Mouse (Mus musculus): Measurements from ENCODE around the gene Faap100. TPM values are rescaled to one million over a fixed set of nuclear protein-coding genes. Genes with fewer than 3 reads are reported as not detected.

Gene Faap100
- polyA plus RNA-seq (2014; fragmentation: Illumina TruSeq; extraction: RNeasy Lipid Tissue Mini Kit (QIAGEN cat#74804); ENCODE audit: low read depth, low replicate concordance): not detected

DNA sequence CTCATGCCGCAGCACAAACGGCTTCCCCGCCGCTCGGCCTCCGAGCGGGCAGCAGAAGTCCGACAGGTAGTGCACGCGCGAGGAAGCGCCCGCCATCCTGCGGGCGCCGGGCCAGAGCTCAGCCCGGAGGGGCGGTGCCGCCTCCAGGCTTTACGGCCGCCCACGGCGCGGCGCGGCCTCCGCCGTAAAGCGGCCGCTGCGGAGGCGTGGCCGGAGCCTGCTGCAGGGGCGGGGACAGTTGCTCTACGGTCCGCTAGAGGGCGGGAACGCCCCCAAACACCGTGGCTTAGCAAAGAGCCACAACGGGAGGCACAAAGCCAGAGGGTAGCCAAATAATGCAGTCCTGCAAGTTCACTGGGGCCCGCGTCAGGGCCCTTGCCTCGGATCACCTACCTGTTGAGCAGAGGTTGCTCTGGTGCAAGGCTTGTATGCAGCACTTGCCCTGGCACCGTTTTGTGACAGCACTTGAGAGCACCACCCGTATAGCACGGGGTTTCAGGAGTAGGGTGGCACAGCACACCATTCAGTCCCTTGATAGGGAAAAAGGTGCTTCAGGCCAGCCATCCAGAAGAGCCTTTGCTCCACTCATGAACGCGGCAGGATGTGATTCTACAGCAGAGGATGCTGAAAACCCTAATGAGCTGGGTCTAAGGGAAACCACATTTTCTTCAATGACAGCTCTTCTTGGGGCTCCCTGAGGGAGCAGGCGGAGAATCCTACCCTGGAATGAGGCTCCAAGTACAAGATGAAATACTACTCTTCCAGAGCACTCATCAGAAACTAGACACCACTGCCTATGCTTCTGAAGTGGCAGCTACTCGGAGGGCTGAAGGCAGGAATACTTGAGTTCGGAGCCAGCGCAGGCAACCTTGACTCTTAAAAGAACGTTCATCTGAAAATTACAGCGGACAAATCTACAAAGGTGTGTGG lies at the start of gene Faap100:
Gene Faap100, minus strand, starts transcription at position 154 of the 930 bp plus-strand sequence.

GRCm38 (mm10) chr11:120361295-120361694 lies 17.3 kb downstream of the Faap100 start, which contains the start of gene Fscn2:
Gene Fscn2, plus strand, starts transcription at chr11:120361534.

DNA sequence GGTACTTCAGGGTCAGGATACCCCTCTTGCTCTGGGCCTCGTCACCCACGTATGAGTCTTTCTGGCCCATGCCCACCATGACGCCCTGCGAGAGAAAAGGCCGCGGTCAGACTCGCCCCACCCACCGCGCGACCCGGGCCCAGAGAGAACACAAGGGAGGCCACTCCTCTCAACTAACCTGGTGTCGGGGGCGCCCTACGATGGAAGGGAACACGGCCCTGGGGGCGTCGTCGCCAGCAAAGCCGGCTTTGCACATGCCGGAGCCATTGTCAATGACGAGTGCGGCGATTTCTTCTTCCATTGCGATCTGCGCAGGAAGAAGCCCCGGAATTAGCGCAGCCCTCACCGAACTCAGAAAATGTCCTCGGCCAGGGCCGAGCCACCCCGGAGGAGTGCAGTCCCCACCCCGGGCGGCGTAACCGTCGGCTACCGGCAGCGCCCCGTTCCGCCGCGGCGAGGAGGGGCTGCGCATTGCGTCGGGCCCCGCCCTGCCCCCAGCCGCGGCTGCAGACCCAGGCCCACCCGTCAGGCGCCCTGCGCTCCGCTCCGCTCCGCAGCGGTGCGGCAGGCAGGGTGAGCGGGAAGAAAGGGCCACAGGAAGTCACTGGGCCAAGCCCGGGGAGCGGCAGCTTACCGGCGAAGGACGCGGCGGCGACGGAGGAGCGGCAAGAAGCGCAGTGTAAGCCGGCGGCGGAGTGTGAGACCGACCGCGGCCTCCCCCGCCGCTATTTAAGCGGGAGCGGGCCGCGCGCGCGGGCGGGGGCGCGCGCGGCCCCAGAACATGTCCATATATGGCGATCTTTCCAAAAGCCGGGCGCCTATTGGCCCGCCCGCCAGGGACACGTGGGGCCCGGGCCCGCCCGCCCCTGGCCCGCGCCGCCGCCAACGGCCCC lies 30.5 kb downstream of the Faap100 start, which contains the start of gene Actg1:
Gene Actg1, minus strand, starts transcription at position 752 of the 893 bp plus-strand sequence.

Other genes starting within 250 kb of the Faap100 start
- gene Slc38a10, start 227.4 kb downstream of the Faap100 start, polyA plus RNA-seq (2014; fragmentation: Illumina TruSeq; extraction: RNeasy Lipid Tissue Mini Kit (QIAGEN cat#74804); ENCODE audit: low read depth, low replicate concordance): 2.5 TPM
- gene Bahcc1, start 145.8 kb downstream of the Faap100 start, polyA plus RNA-seq (2014; fragmentation: Illumina TruSeq; extraction: RNeasy Lipid Tissue Mini Kit (QIAGEN cat#74804); ENCODE audit: low read depth, low replicate concordance): 0.66 TPM
- gene Actg1, start 30.2 kb downstream of the Faap100 start, polyA plus RNA-seq (2014; fragmentation: Illumina TruSeq; extraction: RNeasy Lipid Tissue Mini Kit (QIAGEN cat#74804); ENCODE audit: low read depth, low replicate concordance): 121 TPM
- gene Fscn2, start 17.2 kb downstream of the Faap100 start, polyA plus RNA-seq (2014; fragmentation: Illumina TruSeq; extraction: RNeasy Lipid Tissue Mini Kit (QIAGEN cat#74804); ENCODE audit: low read depth, low replicate concordance): not detected
- 20.5 TPM for gene Nploc4, start 58.9 kb upstream of the Faap100 start, polyA plus RNA-seq (2014; fragmentation: Illumina TruSeq; extraction: RNeasy Lipid Tissue Mini Kit (QIAGEN cat#74804); ENCODE audit: low read depth, low replicate concordance)
- gene Tspan10, start 63.9 kb upstream of the Faap100 start, polyA plus RNA-seq (2014; fragmentation: Illumina TruSeq; extraction: RNeasy Lipid Tissue Mini Kit (QIAGEN cat#74804); ENCODE audit: low read depth, low replicate concordance): not detected
- not detected for gene Pde6g, start 74.7 kb upstream of the Faap100 start, polyA plus RNA-seq (2014; fragmentation: Illumina TruSeq; extraction: RNeasy Lipid Tissue Mini Kit (QIAGEN cat#74804); ENCODE audit: low read depth, low replicate concordance)
- gene Oxld1, start 79.3 kb upstream of the Faap100 start, polyA plus RNA-seq (2014; fragmentation: Illumina TruSeq; extraction: RNeasy Lipid Tissue Mini Kit (QIAGEN cat#74804); ENCODE audit: low read depth, low replicate concordance): 0.56 TPM
- gene Ccdc137, start 79.4 kb upstream of the Faap100 start, polyA plus RNA-seq (2014; fragmentation: Illumina TruSeq; extraction: RNeasy Lipid Tissue Mini Kit (QIAGEN cat#74804); ENCODE audit: low read depth, low replicate concordance): 5.4 TPM
- gene Arl16, start 88.8 kb upstream of the Faap100 start, polyA plus RNA-seq (2014; fragmentation: Illumina TruSeq; extraction: RNeasy Lipid Tissue Mini Kit (QIAGEN cat#74804); ENCODE audit: low read depth, low replicate concordance): 6.2 TPM
- 8.1 TPM for gene Mrpl12, start 105.8 kb upstream of the Faap100 start, polyA plus RNA-seq (2014; fragmentation: Illumina TruSeq; extraction: RNeasy Lipid Tissue Mini Kit (QIAGEN cat#74804); ENCODE audit: low read depth, low replicate concordance)
- 5.5 TPM for gene Slc25a10, start 113.1 kb upstream of the Faap100 start, polyA plus RNA-seq (2014; fragmentation: Illumina TruSeq; extraction: RNeasy Lipid Tissue Mini Kit (QIAGEN cat#74804); ENCODE audit: low read depth, low replicate concordance)
- gene Gcgr, start 151.9 kb upstream of the Faap100 start, polyA plus RNA-seq (2014; fragmentation: Illumina TruSeq; extraction: RNeasy Lipid Tissue Mini Kit (QIAGEN cat#74804); ENCODE audit: low read depth, low replicate concordance): 16.2 TPM
- 1.0 TPM for gene Mcrip1, start 171.0 kb upstream of the Faap100 start, polyA plus RNA-seq (2014; fragmentation: Illumina TruSeq; extraction: RNeasy Lipid Tissue Mini Kit (QIAGEN cat#74804); ENCODE audit: low read depth, low replicate concordance)
- not detected for gene Ppp1r27, start 172.4 kb upstream of the Faap100 start, polyA plus RNA-seq (2014; fragmentation: Illumina TruSeq; extraction: RNeasy Lipid Tissue Mini Kit (QIAGEN cat#74804); ENCODE audit: low read depth, low replicate concordance)
- 507 TPM for gene P4hb, start 194.5 kb upstream of the Faap100 start, polyA plus RNA-seq (2014; fragmentation: Illumina TruSeq; extraction: RNeasy Lipid Tissue Mini Kit (QIAGEN cat#74804); ENCODE audit: low read depth, low replicate concordance)
- gene Arhgdia, start 202.9 kb upstream of the Faap100 start, polyA plus RNA-seq (2014; fragmentation: Illumina TruSeq; extraction: RNeasy Lipid Tissue Mini Kit (QIAGEN cat#74804); ENCODE audit: low read depth, low replicate concordance): 9.6 TPM
- gene Alyref, start 219.6 kb upstream of the Faap100 start, polyA plus RNA-seq (2014; fragmentation: Illumina TruSeq; extraction: RNeasy Lipid Tissue Mini Kit (QIAGEN cat#74804); ENCODE audit: low read depth, low replicate concordance): 8.3 TPM
- gene Anapc11, start 219.7 kb upstream of the Faap100 start, polyA plus RNA-seq (2014; fragmentation: Illumina TruSeq; extraction: RNeasy Lipid Tissue Mini Kit (QIAGEN cat#74804); ENCODE audit: low read depth, low replicate concordance): 5.2 TPM
- gene Npb, start 229.7 kb upstream of the Faap100 start, polyA plus RNA-seq (2014; fragmentation: Illumina TruSeq; extraction: RNeasy Lipid Tissue Mini Kit (QIAGEN cat#74804); ENCODE audit: low read depth, low replicate concordance): not detected
- 110 TPM for gene Pcyt2, start 239.2 kb upstream of the Faap100 start, polyA plus RNA-seq (2014; fragmentation: Illumina TruSeq; extraction: RNeasy Lipid Tissue Mini Kit (QIAGEN cat#74804); ENCODE audit: low read depth, low replicate concordance)
- gene Sirt7, start 246.5 kb upstream of the Faap100 start, polyA plus RNA-seq (2014; fragmentation: Illumina TruSeq; extraction: RNeasy Lipid Tissue Mini Kit (QIAGEN cat#74804); ENCODE audit: low read depth, low replicate concordance): 8.9 TPM